Mouse (Mus musculus) inflammation-experienced regulatory T-cells, adult 6 months (primary cell): ENCODE measurements at regions not wholly inside any gene's neighbourhood (a gene's known extent, or its start where the extent isn't known, plus 50 kb on each side); places are given as distances from the start of the nearest gene placed in this dataset.
"Not testable (repeated sequence)": the region's sequence is repeated elsewhere in the genome, so short reads cannot be mapped to it uniquely, and the experiment has no call there.

Source experiments
- ATAC-seq: one replicate; pipeline ENCODE4 v1.8.0; 2017

DNA sequence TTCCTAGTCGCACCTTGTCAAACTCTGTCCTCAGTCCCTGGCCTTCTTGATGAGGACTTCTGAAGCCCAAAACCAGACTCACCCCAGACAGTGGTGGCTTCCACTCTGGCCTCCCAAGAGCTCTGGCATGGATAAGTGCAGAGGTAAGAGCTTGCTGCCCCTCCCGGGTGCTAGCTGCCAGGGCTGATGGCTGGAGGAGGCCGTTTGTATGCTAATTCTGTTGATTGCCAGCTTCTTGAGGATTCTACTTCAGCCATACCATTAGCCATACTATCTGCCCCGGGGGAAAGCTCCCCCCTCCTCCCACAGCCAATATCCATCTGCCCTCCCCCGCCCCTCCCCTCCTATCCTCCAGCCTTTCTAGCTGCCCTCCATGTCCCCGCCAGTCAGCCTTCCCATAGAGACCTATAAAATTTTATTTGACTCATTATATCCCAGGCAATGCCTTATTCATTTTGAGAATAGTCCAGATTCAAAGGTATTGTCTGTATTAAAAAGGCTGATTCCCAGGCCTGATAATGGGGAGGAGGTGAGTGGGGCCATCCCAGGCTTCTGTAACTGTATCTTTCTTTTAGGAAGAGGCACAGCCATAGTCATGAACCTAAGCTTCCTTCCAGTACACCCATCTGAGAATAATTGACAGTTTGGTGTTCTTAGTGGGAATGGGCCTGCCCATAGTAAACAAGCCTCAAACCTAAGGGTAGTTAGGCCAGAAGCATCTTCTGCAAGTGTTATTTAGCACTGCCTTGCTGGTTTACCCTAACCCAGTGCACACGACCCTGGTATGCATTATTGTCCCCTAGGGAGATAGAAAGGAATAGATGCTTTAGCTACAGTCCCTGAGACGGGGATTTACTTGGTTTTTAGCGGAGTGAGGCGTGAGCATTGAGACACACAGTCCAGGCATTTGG, 239.2 kb upstream of the 1700012A03Rik start:
- ATAC-seq: no peak

DNA sequence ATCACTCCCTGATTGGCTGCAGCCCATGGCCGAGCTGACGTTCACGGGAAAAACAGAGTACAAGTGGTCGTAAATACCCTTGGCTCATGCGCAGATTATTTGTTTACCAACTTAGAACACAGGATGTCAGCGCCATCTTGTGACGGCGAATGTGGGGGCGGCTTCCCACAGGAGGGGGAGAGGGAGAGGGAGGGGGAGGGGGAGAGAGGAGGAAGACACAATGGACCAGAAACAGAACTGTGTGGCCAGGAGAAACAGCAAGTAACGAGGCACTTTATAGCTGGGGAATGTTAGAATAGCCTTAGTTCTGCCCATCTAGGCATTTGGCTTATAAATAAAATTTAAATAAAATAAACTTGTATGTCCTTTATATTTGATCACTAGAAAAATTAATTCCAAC, 240.7 kb upstream of the Podxl start:
- peak; percentile 68 for ATAC-seq

DNA sequence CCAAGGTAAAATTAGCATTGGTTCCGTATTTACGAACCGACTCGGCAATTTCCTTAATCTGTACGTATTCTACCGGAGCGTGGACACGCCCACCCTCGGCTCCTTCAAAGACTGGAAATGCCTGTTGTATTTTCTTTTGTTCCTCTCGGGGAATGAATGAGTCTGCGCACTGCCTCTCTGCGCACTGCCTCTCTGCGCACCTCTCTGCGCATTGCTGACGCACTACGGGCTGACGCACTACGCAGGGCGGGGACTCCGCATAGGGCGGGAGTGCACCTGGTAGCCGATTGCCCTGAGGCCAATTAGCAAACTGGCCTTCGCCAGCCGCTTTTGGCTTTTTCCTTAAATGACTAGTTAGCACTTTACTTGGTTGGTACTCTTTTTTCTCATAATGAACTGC, 239.4 kb upstream of the Podxl start:
- ATAC-seq: not testable (repeated sequence)

- no peak for ATAC-seq
Measured at GRCm38 (mm10) chr6:31791547-31791946, 227.8 kb upstream of the Podxl start.

GRCm38 (mm10) chr6:31790906-31791305, 227.1 kb upstream of the Podxl start:
- ATAC-seq: no peak

- ATAC-seq: no peak
Measured at GRCm38 (mm10) chr6:31776841-31777240, 213.1 kb upstream of the Podxl start.

DNA sequence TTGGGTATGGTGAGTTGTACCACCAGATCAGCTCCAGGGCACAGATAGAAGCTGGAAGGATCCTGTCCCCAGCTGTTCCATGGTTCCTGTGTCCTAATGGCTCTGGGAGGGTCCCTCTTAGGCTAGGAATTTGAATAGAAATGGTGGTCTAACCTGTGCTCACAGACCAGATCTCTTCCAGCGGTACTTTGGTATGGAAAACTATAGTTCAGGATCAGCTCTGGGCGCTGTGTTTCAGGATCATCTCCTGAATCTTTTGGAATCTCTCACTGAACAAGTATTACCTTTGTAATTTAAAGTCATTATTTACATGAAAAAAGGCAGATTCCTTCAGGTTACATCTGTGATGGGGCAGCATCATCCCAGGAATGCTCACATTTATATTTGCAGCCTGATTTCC, 208.1 kb upstream of the Podxl start:
- ATAC-seq: no peak

GRCm38 (mm10) chr6:31745589-31745988, 181.8 kb upstream of the Podxl start:
- ATAC-seq: no peak

DNA sequence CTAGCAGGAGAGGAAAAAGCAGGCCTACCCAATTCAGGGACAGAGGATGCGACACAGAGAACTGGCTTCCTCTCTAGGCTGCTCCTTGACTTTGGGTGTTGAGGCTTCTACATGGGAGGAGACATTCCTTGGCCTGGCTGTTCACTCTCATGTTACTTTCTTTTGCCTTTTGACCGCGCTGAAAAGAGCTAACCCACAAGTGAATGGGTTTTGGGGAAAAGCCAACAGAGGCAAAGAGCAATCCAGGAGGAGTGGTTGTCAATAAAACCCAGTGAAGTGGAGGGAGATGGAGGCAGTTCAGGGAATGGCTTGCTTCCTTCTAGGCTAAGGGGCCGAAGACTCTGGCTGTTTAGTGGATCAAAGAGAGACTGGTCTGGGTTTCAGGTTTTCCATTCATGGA, 167.6 kb upstream of the Podxl start:
- ATAC-seq: no peak

- no peak for ATAC-seq
Measured at GRCm38 (mm10) chr6:31719614-31720013, 155.8 kb upstream of the Podxl start.

- ATAC-seq: no peak
Measured at GRCm38 (mm10) chr6:31718843-31719242, 155.1 kb upstream of the Podxl start.

DNA sequence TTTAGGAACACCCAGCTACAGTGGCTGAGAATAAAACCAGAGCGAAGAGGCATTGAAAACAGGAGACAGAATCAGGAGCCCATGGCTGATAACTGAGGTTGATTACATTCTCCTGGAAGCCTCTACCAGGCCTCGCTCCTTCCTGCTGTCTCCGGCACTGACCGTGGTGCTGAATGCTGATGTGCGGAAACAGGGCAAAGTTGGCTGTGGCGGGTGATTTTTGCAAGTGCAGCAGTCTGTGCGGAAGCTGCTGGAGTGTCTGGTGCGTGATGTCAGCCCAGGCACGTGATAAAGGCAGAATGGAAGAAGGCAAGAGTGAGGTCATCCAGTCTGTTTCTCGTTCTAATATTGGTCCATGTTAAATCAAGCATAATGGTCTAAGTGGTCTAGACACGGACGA, 153.8 kb upstream of the Podxl start:
- ATAC-seq: no peak

DNA sequence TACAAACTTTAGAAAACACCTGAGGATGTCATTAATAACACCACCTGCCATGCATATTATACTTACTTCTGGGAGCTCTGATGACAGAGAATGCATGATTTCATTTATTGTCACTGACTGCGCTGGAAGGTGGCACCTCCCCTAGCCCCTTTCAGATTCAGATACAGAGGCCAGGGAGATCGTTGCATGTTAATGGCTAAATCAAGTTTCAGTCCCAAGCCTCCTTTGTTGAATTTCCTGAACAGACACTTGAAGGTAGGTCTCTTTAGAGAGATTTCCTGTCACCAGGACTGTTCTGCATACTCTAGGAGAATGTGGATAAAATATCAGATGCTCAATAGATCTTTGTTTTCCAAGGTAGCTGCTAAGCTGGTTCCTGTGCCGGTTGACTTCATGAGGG, 143.5 kb upstream of the Podxl start:
- ATAC-seq: no peak

- no peak for ATAC-seq
Measured at GRCm38 (mm10) chr6:31704191-31704590, 140.4 kb upstream of the Podxl start.

- no peak for ATAC-seq
Measured at GRCm38 (mm10) chr6:31702931-31703330, 139.2 kb upstream of the Podxl start.

GRCm38 (mm10) chr6:31695885-31696284, 132.1 kb upstream of the Podxl start:
- ATAC-seq: no peak

GRCm38 (mm10) chr6:31693047-31693446, 129.3 kb upstream of the Podxl start:
- no peak for ATAC-seq

GRCm38 (mm10) chr6:31692024-31692423, 128.2 kb upstream of the Podxl start:
- no peak for ATAC-seq

DNA sequence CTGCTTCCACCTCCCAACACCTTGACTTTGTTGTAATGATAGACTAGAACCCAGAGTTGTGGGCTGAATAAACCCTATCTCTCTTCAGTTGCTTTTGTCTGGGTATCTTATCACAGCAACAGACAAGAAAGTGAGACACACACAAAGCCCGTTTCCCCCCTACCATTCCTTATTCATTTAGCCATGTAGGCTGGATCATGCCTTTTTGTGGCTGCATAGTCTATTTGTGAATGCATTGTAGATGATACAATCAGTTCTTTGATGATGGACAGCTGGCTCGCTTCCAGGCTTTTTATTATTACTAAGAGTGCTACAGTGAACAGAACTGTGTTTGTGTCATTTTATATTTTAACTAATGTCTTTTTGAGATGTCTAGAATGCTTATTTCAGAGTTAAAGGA, 116.3 kb upstream of the Podxl start:
- no peak for ATAC-seq

DNA sequence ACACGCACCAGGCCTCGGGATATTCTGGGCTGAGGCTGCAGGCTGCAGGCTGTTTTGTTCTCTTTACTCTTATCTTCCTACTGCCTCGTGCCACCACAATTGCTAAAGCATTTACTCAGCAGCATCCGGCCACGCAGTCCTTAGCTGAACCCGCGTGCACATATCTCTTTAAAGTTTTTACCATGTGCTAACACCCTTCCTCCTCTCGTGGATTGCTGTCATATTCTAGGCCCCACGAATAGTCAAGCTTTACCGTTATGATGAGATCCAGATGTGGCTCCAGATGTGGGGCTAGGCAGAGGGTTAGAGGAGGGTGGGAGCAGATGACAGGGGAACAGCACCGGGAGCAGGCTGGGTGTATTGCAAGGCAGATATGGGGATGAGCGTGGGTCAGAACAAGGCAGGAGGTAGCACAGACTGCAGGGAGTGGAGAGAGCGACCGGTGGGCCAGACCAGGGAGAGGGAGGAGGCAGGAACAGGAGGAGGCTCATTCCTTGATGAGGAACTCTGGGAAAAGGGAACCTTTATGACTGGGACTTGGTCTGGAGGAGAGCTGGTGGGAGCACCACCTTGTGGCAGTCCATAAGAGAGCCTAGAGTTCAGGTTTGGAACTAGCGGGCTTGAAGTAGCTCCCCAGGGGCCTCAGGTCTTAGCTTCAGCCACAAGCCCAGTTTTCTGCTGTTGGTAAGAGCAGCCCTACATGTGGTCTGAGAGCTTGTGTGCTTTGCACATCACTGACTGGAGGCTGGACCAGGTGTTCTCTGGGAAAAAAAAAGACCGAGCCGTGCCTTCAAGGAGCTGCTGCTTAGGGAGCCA, 102.1 kb upstream of the Podxl start:
- ATAC-seq: no peak

DNA sequence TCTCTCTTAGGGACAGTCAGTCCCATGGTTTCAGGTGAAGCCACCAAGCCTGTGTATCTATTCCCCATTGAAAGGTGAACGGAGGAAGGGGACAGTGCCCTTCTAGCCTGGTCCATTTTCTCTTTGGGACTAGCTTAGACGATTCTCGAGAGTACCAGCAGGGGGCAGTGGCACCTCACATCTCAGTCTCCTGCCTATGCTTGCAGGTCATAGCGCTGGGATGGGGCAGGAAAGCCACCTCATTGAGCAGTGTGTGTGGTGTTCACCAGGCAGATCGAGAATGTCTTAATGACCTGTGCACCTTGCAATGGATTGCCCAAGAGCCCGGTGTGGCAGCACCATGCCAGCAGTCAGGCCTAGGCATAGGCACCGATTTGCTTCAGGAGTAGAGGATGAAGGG, 100.7 kb upstream of the Podxl start:
- peak; percentile 38 for ATAC-seq

DNA sequence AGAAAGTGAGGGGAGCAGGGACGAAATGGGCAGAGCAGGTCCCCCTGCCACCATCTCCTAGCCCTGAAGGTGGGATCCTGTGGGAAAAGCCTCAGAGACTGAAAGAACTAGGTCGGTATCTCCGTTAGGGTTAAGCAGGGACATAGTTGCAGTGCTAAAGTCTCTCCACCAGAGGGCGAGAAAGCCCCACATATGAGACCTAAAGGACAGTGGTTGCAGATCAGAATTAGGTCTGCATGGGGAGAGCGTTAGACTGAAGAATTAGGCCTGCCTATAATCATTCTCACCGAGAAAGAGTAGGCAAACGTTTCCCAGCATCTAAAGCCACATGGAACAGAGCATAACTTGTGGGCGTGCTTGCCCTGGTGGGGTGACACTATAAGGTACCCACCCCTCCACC, 97.0 kb upstream of the Podxl start:
- no peak for ATAC-seq

GRCm38 (mm10) chr6:31659901-31660300, 96.1 kb upstream of the Podxl start:
- no peak for ATAC-seq
